Mouse (Mus musculus) CH12.LX (cell line): ENCODE results near the gene Efcab5. TPM values are rescaled to one million over a fixed set of nuclear protein-coding genes. Genes with fewer than 3 reads are reported as not detected.
A peak's percentile ranks its signal among the peaks of the same experiment; 100 is the strongest.

Experiments used
- DNase-seq: peaks from one replicate; pipeline ENCODE4 v3.0.0-alpha.2; 2013; ENCODE audit errors: extremely low read depth
- H3K27ac ChIP-seq: 2 replicates; pipeline ENCODE4 v1.5.1; 2012; ENCODE audit warnings: low read depth, mild to moderate bottlenecking, control low read depth, moderate library complexity; ENCODE audit not compliant: insufficient read depth
- H3K27me3 ChIP-seq: replicated peaks from 2 replicates; pipeline ENCODE3; 2012; ENCODE audit warnings: inconsistent platforms
- H3K36me3 ChIP-seq, 2 experiments: replicated peaks in 1 of 2; 2 replicates each; pipeline versions ENCODE3 to v1.6.1; 2012; ENCODE audit warnings: inconsistent platforms in 1 of 2, low read length in 1 of 2, mild to moderate bottlenecking in 1 of 2, mixed read lengths in 1 of 2, moderate library complexity in 1 of 2; ENCODE audit not compliant: control insufficient read depth in 1 of 2, insufficient read depth in 1 of 2
- H3K4me1 ChIP-seq, 2 experiments: 2 replicates each; pipeline ENCODE4 v1.6.1; 2012; ENCODE audit warnings: inconsistent platforms in 1 of 2, moderate library complexity in 1 of 2; ENCODE audit not compliant: insufficient read depth in 2 of 2, control insufficient read depth in 1 of 2
- H3K4me2 ChIP-seq: 2 replicates; pipeline ENCODE4 v1.6.1; 2012; ENCODE audit warnings: low read depth, mild to moderate bottlenecking, control low read depth; ENCODE audit not compliant: poor library complexity, insufficient read depth, severe bottlenecking
- H3K4me3 ChIP-seq, 3 experiments: fragments of 150-350 bp in 1 of 3; sonication (generic) in 1 of 3; replicated peaks in 1 of 3; 2 replicates each; pipeline versions ENCODE3 to v1.5.1; 2011 to 2012; ENCODE audit warnings: low read depth in 2 of 3, low read length in 2 of 3, mild to moderate bottlenecking in 2 of 3, moderate library complexity in 2 of 3, control low read depth in 1 of 3, improper control_type of control experiment in 1 of 3, inconsistent platforms in 1 of 3, mixed read lengths in 1 of 3; ENCODE audit not compliant: poor library complexity in 1 of 3
- H3K79me2 ChIP-seq: replicated peaks from 2 replicates; pipeline ENCODE4 v1.6.1; 2012; ENCODE audit warnings: mild to moderate bottlenecking, moderate library complexity; ENCODE audit not compliant: control insufficient read depth, poor library complexity, insufficient read depth, severe bottlenecking; ENCODE audit errors: extremely low read depth
- H3K9ac ChIP-seq: 2 replicates; pipeline ENCODE4 v1.6.1; 2012; ENCODE audit warnings: low read depth, mild to moderate bottlenecking, control low read depth, moderate library complexity; ENCODE audit not compliant: insufficient read depth
- H3K9me3 ChIP-seq: replicated peaks from 2 replicates; pipeline ENCODE3; 2012; ENCODE audit warnings: low read length, inconsistent platforms, mixed read lengths
- BHLHE40 ChIP-seq: IDR thresholded peaks from 2 replicates; pipeline ENCODE4 v1.6.1; 2011; ENCODE audit warnings: mild to moderate bottlenecking, low read depth, low read length, improper control_type of control experiment
- CHD1 ChIP-seq: IDR thresholded peaks from 2 replicates; pipeline ENCODE4 v1.6.1; 2012; ENCODE audit warnings: low read depth, low read length, improper control_type of control experiment, inconsistent platforms
- CTCF ChIP-seq, 2 experiments: IDR thresholded peaks in 1 of 2; conservative IDR thresholded peaks in 1 of 2; 2 replicates each; pipeline ENCODE4 v1.5.1; 2011 to 2012; ENCODE audit warnings: low read depth in 2 of 2, low read length in 2 of 2, improper control_type of control experiment in 1 of 2, inconsistent platforms in 1 of 2, mild to moderate bottlenecking in 1 of 2, moderate library complexity in 1 of 2
- ELF1 ChIP-seq: IDR thresholded peaks from 2 replicates; pipeline ENCODE4 v1.6.1; 2014; ENCODE audit warnings: low read depth, mild to moderate bottlenecking, inconsistent platforms, low read length, improper control_type of control experiment
- EP300 ChIP-seq: IDR thresholded peaks from 2 replicates; pipeline ENCODE4 v1.6.1; 2011; ENCODE audit warnings: low read length, improper control_type of control experiment
- GABPA ChIP-seq: IDR thresholded peaks from 2 replicates; pipeline ENCODE4 v1.6.1; 2012; ENCODE audit warnings: low read depth, low read length, improper control_type of control experiment, inconsistent platforms; ENCODE audit not compliant: insufficient replicate concordance
- HCFC1 ChIP-seq: IDR thresholded peaks from 2 replicates; pipeline ENCODE4 v1.6.1; 2012; ENCODE audit warnings: low read depth, mild to moderate bottlenecking, inconsistent platforms, low read length, improper control_type of control experiment
- JUND ChIP-seq: conservative IDR thresholded peaks from 2 replicates; pipeline ENCODE4 v1.6.1; 2011; ENCODE audit warnings: low read depth, low read length, improper control_type of control experiment
- MAFK ChIP-seq: IDR thresholded peaks from 2 replicates; pipeline ENCODE4 v1.6.1; 2011; ENCODE audit warnings: low read length, improper control_type of control experiment; ENCODE audit not compliant: insufficient replicate concordance
- MEF2A ChIP-seq: IDR thresholded peaks from 2 replicates; pipeline ENCODE4 v1.6.1; 2014; ENCODE audit warnings: low read depth, mild to moderate bottlenecking, inconsistent platforms, low read length, improper control_type of control experiment, borderline replicate concordance
- MXI1 ChIP-seq: IDR thresholded peaks from 2 replicates; pipeline ENCODE4 v1.6.1; 2011; ENCODE audit warnings: mild to moderate bottlenecking, low read depth, low read length, improper control_type of control experiment
- MYC ChIP-seq: IDR thresholded peaks from 2 replicates; pipeline ENCODE4 v1.6.1; 2011; ENCODE audit warnings: low read depth, mild to moderate bottlenecking, improper control_type of control experiment, low read length
- NELFE ChIP-seq: IDR thresholded peaks from 2 replicates; pipeline ENCODE4 v1.6.1; 2011; ENCODE audit warnings: low read depth, low read length, improper control_type of control experiment
- NRF1 ChIP-seq: IDR thresholded peaks from 2 replicates; pipeline ENCODE4 v1.6.1; 2014; ENCODE audit warnings: low read depth, mild to moderate bottlenecking, inconsistent platforms, low read length, improper control_type of control experiment, moderate library complexity
- SMC3 ChIP-seq: IDR thresholded peaks from 2 replicates; pipeline ENCODE4 v1.6.1; 2011; ENCODE audit warnings: low read depth, low read length, improper control_type of control experiment
- TBP ChIP-seq: conservative IDR thresholded peaks from 2 replicates; pipeline ENCODE4 v1.6.1; 2011; ENCODE audit warnings: low read depth, low read length, improper control_type of control experiment
- TCF12 ChIP-seq: IDR thresholded peaks from 2 replicates; pipeline ENCODE4 v1.6.1; 2014; ENCODE audit warnings: low read depth, mild to moderate bottlenecking, inconsistent platforms, low read length, improper control_type of control experiment
- UBTF ChIP-seq: IDR thresholded peaks from 2 replicates; pipeline ENCODE4 v1.6.1; 2012; ENCODE audit warnings: low read depth, mild to moderate bottlenecking, inconsistent platforms, low read length, improper control_type of control experiment, moderate library complexity
- USF1 ChIP-seq: IDR thresholded peaks from 2 replicates; pipeline ENCODE4 v1.6.1; 2014; ENCODE audit warnings: low read depth, mild to moderate bottlenecking, inconsistent platforms, low read length, improper control_type of control experiment
- USF2 ChIP-seq: conservative IDR thresholded peaks from 2 replicates; pipeline ENCODE4 v1.6.1; 2011; ENCODE audit warnings: low read depth, low read length, improper control_type of control experiment
- ZC3H11A ChIP-seq: IDR thresholded peaks from 2 replicates; pipeline ENCODE4 v1.6.1; 2012; ENCODE audit warnings: low read depth, mild to moderate bottlenecking, inconsistent platforms, low read length, improper control_type of control experiment
- ZKSCAN1 ChIP-seq: IDR thresholded peaks from 2 replicates; pipeline ENCODE4 v1.6.1; 2012; ENCODE audit warnings: low read depth, inconsistent platforms, low read length, improper control_type of control experiment, borderline replicate concordance
- ZMIZ1 ChIP-seq: IDR thresholded peaks from 2 replicates; pipeline ENCODE4 v1.6.1; 2012; ENCODE audit warnings: low read depth, mild to moderate bottlenecking, inconsistent platforms, low read length, improper control_type of control experiment
- ZNF384 ChIP-seq: IDR thresholded peaks from 2 replicates; pipeline ENCODE4 v1.6.1; 2012; ENCODE audit warnings: low read depth, low read length, improper control_type of control experiment, inconsistent platforms
- dilution Hi-C: fragments of 300-500 bp; cut with MboI; formaldehyde crosslinking; loops from 2 replicates; pipeline ENCODE4 v1.14.3; 2020; ENCODE audit warnings: low sequenced_read_pairs; ENCODE audit not compliant: extremely low pct_unique_long_range_greater_than_20kb, extremely low pct_ligation_motif_present
- in situ Hi-C: fragments of 300-500 bp; cut with MboI; formaldehyde crosslinking; loops from 3 replicates; pipeline ENCODE4 v1.14.3; 2019; ENCODE audit warnings: low sequenced_read_pairs, low pct_ligation_motif_present, low pct_unique_long_range_greater_than_20kb, mixed read lengths
- polyA plus RNA-seq: library from polyadenylated mRNA; unstranded; fragments of >175 nt; gene quantifications from 2 replicates; pipeline ENCODE4 v1.2.1, GENCODE M21; 2012; ENCODE audit warnings: low read depth; ENCODE audit not compliant: insufficient read length
- total RNA-seq, 2 experiments: library from RNA; depleted of rRNA; stranded (reverse); fragments of 300-350 nt in 1 of 2; fragments of >200 nt in 1 of 2; gene quantifications; 2 replicates each; pipeline ENCODE4 v1.2.3; 2012 to 2014

Gene Efcab5
- total and polyA plus RNA-seq, 3 experiments: 0.24 to 0.43 (median 0.38) TPM

GRCm38 (mm10) chr11:77214142-77214692, 25.4 kb upstream of the Efcab5 start (continued):
- TF ChIP-seq TBP (peak; percentile 73), JUND (peak; percentile 87), NRF1 (no peak), MEF2A (peak; percentile 68), ELF1 (peak; percentile 46; the same call in 1 of the 2 replicates), TCF12 (peak; percentile 70), ZC3H11A (no peak), UBTF (no peak), MYC (peak; percentile 57; the same call in 1 of the 2 replicates), EP300 (peak; percentile 94)

GRCm38 (mm10) chr11:77200703-77201102, 11.9 kb upstream of the Efcab5 start:
- Histone ChIP-seq H3K9me3 (no peaks in the 10 kb centered on the region), H3K36me3 (no peaks in the 10 kb centered on the region), H3K4me2 (no peak overlapping the region), H3K9ac (no peak overlapping the region), H3K27ac (no peak overlapping the region), H3K27me3 (no peaks in the 10 kb centered on the region), H3K4me3 (no peak overlapping the region), H3K79me2 (no peaks in the 10 kb centered on the region), H3K4me1 (peaks cover 6 to 18% of the 10 kb centered on the region in 2 experiments)
- in situ Hi-C loops: no loop called here
- TF ChIP-seq MXI1 (no peak), NELFE (no peak), ZNF384 (no peak), BHLHE40 (no peak), SMC3 (no peak), CHD1 (no peak), ZKSCAN1 (no peak), GABPA (no peak), ZC3H11A (no peak), MAFK (no peak), USF2 (no peak), ZMIZ1 (no peak), CTCF (conservative IDR thresholded peaks at IDR 0.05 in 1 of 2, IDR thresholded peaks at IDR 0.05 in 1 of 2; ENCODE audit: low read depth in 2 of 2, low read length in 2 of 2) (no peak), USF1 (no peak), TCF12 (no peak), HCFC1 (no peak), TBP (no peak), UBTF (no peak), JUND (no peak)
- dilution Hi-C loops: no loop called here
- no peak for DNase-seq
